Mouse (Mus musculus) kidney, embryonic 16.5 days (tissue): ENCODE data around the gene Map2k2. TPM values are rescaled to one million over a fixed set of nuclear protein-coding genes. Genes with fewer than 3 reads are reported as not detected.
"Not testable (repeated sequence)": the region's sequence is repeated elsewhere in the genome, so short reads cannot be mapped to it uniquely, and the experiment has no call there.

ENCODE experiments used
- ATAC-seq: fragments of 200-750 bp; cut with Nextera tagmentation; 2 replicates; pipeline ENCODE4 v1.8.0; 2017; ENCODE audit warnings: moderate TSS enrichment; ENCODE audit not compliant: low FRiP score, low TSS enrichment
- H3K27ac ChIP-seq: fragments of 300-500 bp; sonication (generic); 2 replicates; pipeline ENCODE4 v1.5.1; 2014; ENCODE audit warnings: low read length
- H3K27me3 ChIP-seq: fragments of 300-500 bp; sonication (generic); 2 replicates; pipeline ENCODE4 v1.6.1; 2014; ENCODE audit warnings: low read length, control low read depth, mixed read lengths; ENCODE audit not compliant: insufficient read depth
- H3K36me3 ChIP-seq: fragments of 300-500 bp; sonication (generic); 2 replicates; pipeline ENCODE4 v1.6.1; 2014; ENCODE audit warnings: low read length, control low read depth, mixed read lengths; ENCODE audit not compliant: insufficient read depth
- H3K4me1 ChIP-seq: fragments of 300-500 bp; sonication (generic); 2 replicates; pipeline ENCODE4 v1.6.1; 2014; ENCODE audit warnings: low read length, control low read depth, mixed read lengths; ENCODE audit not compliant: insufficient read depth
- H3K4me2 ChIP-seq: fragments of 300-500 bp; sonication (generic); replicated peaks from 2 replicates; pipeline ENCODE4 v1.6.1; 2014; ENCODE audit warnings: low read depth, low read length
- H3K4me3 ChIP-seq: fragments of 300-500 bp; sonication (generic); 2 replicates; pipeline ENCODE4 v1.5.1; 2014; ENCODE audit warnings: mild to moderate bottlenecking, low read length
- H3K9ac ChIP-seq: fragments of 300-500 bp; sonication (generic); replicated peaks from 2 replicates; pipeline ENCODE4 v1.6.1; 2014; ENCODE audit warnings: low read length
- H3K9me3 ChIP-seq: fragments of 300-500 bp; sonication (generic); 2 replicates; pipeline ENCODE4 v1.6.1; 2016; ENCODE audit warnings: low read length, control low read depth
- WGBS: fragments of 180-500 bp; shearing (Covaris S2); extraction: QIAGEN DNeasy Blood & Tissue Kit; methylation state at CpG from one replicate; pipeline ENCODE4 v1.1.7; 2014; 5-methylcytosine and 5-hydroxymethylcytosine counted together
- polyA plus RNA-seq: library from polyadenylated mRNA; unstranded; fragments of >200 nt; fragmentation: Nextera tagmentation; extraction: Ambion mirVana; gene quantifications from 2 replicates; pipeline ENCODE4 v1.2.1, GENCODE M21; 2015

The Map2k2 gene
- 195 and 207 TPM in 2 replicates for polyA plus RNA-seq

- H3K27ac ChIP-seq = peak within 1 kb of the TSS; percentile 99
- no peaks in the 10 kb centered on the region for H3K27me3 ChIP-seq
- H3K4me2 ChIP-seq = peak within 1 kb of the TSS; percentile 83
- H3K9me3 ChIP-seq = no peaks in the 10 kb centered on the region
- WGBS = under 1% methylated on average over 56 of the region's 56 CpGs
- ATAC-seq = peak; percentile 93
- peak within 1 kb of the TSS; percentile 85 for H3K4me3 ChIP-seq
- peaks cover 24% of the 10 kb centered on the region for H3K36me3 ChIP-seq
- peaks cover 24% of the 10 kb centered on the region for H3K4me1 ChIP-seq
- H3K9ac ChIP-seq = peak within 1 kb of the TSS; percentile 96
These were observed at the start of gene Map2k2 for GRCm38 (mm10) chr10:81105565-81106112. Map2k2 (plus strand) TSS chr10:81105915.

GRCm38 (mm10) chr10:81057406-81058130 is 48.1 kb upstream of the Map2k2 start:
- Histone ChIP-seq H3K4me3 (no peak overlapping the region), H3K36me3 (no peaks in the 10 kb centered on the region)

GRCm38 (mm10) chr10:81058896-81059295 is 46.8 kb upstream of the Map2k2 start:
- peak overlapping the region; percentile 90 for H3K9ac ChIP-seq
- ATAC-seq = no peak

More at GRCm38 (mm10) chr10:81057406-81058130, 48.1 kb upstream of the Map2k2 start:
- Histone ChIP-seq H3K4me2 (no peak overlapping the region), H3K27me3 (no peaks in the 10 kb centered on the region), H3K9ac (no peak overlapping the region), H3K27ac (no peak overlapping the region), H3K9me3 (no peaks in the 10 kb centered on the region), H3K4me1 (peaks cover 14% of the 10 kb centered on the region)
- WGBS = 89% methylated on average over 23 of the region's 23 CpGs
- no peak for ATAC-seq

GRCm38 (mm10) chr10:81059603-81060543 is 45.8 kb upstream of the Map2k2 start, which contains the start of gene Sgta:
Sgta (minus strand) TSS chr10:81060181.
- H3K4me2 ChIP-seq = peak within 1 kb of the TSS; percentile 93
- WGBS = under 1% methylated on average over 48 of the region's 48 CpGs
- peak within 1 kb of the TSS; percentile 85 for H3K4me3 ChIP-seq
- ATAC-seq = peak; percentile 96
- H3K9ac ChIP-seq = peak within 1 kb of the TSS; percentile 90
- peaks cover 14% of the 10 kb centered on the region for H3K4me1 ChIP-seq
- no peaks in the 10 kb centered on the region for H3K27me3 ChIP-seq
- no peaks in the 10 kb centered on the region for H3K36me3 ChIP-seq
- no peaks in the 10 kb centered on the region for H3K9me3 ChIP-seq
- H3K27ac ChIP-seq = 0 out of 2 replicates have a peak within 1 kb of the TSS, but pooled peaks have one; percentile 20

More at GRCm38 (mm10) chr10:81058896-81059295, 46.8 kb upstream of the Map2k2 start:
- H3K4me1 ChIP-seq = peaks cover 14% of the 10 kb centered on the region
- H3K36me3 ChIP-seq = no peaks in the 10 kb centered on the region
- H3K27me3 ChIP-seq = no peaks in the 10 kb centered on the region
- peak overlapping the region; percentile 85 for H3K4me3 ChIP-seq
- WGBS = 84% methylated on average over 6 of the region's 6 CpGs
- no peak overlapping the region for H3K27ac ChIP-seq
- no peaks in the 10 kb centered on the region for H3K9me3 ChIP-seq
- H3K4me2 ChIP-seq = peak overlapping the region; percentile 93

GRCm38 (mm10) chr10:81062710-81063109 is 43.0 kb upstream of the Map2k2 start:
- no peaks in the 10 kb centered on the region for H3K9me3 ChIP-seq
- no peak overlapping the region for H3K9ac ChIP-seq
- H3K27ac ChIP-seq = no peak overlapping the region
- no peak for ATAC-seq
- H3K4me2 ChIP-seq = no peak overlapping the region
- 64% methylated on average over 4 of the region's 4 CpGs for WGBS
- H3K4me3 ChIP-seq = no peak overlapping the region
- H3K4me1 ChIP-seq = peaks cover 14% of the 10 kb centered on the region
- no peaks in the 10 kb centered on the region for H3K27me3 ChIP-seq
- no peaks in the 10 kb centered on the region for H3K36me3 ChIP-seq

GRCm38 (mm10) chr10:81064519-81064918 is 41.2 kb upstream of the Map2k2 start:
- H3K4me3 ChIP-seq = not testable (repeated sequence)

GRCm38 (mm10) chr10:81068706-81069105 is 37.0 kb upstream of the Map2k2 start:
- H3K27ac ChIP-seq = no peak overlapping the region
- H3K9me3 ChIP-seq = no peaks in the 10 kb centered on the region
- peaks cover 17% of the 10 kb centered on the region for H3K4me1 ChIP-seq
- no peak for ATAC-seq
- H3K27me3 ChIP-seq = no peaks in the 10 kb centered on the region
- H3K9ac ChIP-seq = no peak overlapping the region
- 0 out of 2 replicates have a peak, but pooled peaks cover 6% of the 10 kb centered on the region for H3K36me3 ChIP-seq
- no peak overlapping the region for H3K4me2 ChIP-seq
- WGBS = 68% methylated on average over 5 of the region's 5 CpGs
- H3K4me3 ChIP-seq = no peak overlapping the region

More at GRCm38 (mm10) chr10:81064519-81064918, 41.2 kb upstream of the Map2k2 start:
- not testable (repeated sequence) for ATAC-seq, H3K9ac ChIP-seq, H3K27ac ChIP-seq, H3K4me2 ChIP-seq, H3K4me1 ChIP-seq, H3K9me3 ChIP-seq, H3K36me3 ChIP-seq, H3K27me3 ChIP-seq
- 86% methylated on average over 8 of the region's 8 CpGs for WGBS

- Histone ChIP-seq H3K36me3 (peaks cover 14% of the 10 kb centered on the region), H3K4me3 (peak within 1 kb of the TSS; percentile 80), H3K27me3 (no peaks in the 10 kb centered on the region), H3K27ac (peak within 1 kb of the TSS; percentile 36; the same call in 1 of the 2 replicates), H3K9me3 (no peaks in the 10 kb centered on the region), H3K9ac (peak within 1 kb of the TSS; percentile 87), H3K4me2 (peak within 1 kb of the TSS; percentile 89), H3K4me1 (peaks cover 17% of the 10 kb centered on the region)
- peak; percentile 98 for ATAC-seq
- 0% methylated on average over 35 of the region's 35 CpGs for WGBS
These were observed 35.9 kb upstream of the Map2k2 start, which contains the start of gene Thop1 for GRCm38 (mm10) chr10:81069836-81070235. Thop1 (plus strand) TSS chr10:81070035.

GRCm38 (mm10) chr10:81072290-81072689 is 33.4 kb upstream of the Map2k2 start:
- WGBS = 95% methylated on average over 8 of the region's 8 CpGs
- no peaks in the 10 kb centered on the region for H3K27me3 ChIP-seq
- no peak for ATAC-seq
- no peak overlapping the region for H3K27ac ChIP-seq
- H3K4me1 ChIP-seq = peaks cover 17% of the 10 kb centered on the region
- H3K36me3 ChIP-seq = peaks cover 24% of the 10 kb centered on the region
- H3K4me2 ChIP-seq = no peak overlapping the region
- H3K9me3 ChIP-seq = no peaks in the 10 kb centered on the region
- no peak overlapping the region for H3K4me3 ChIP-seq
- H3K9ac ChIP-seq = no peak overlapping the region
